Mouse (Mus musculus): Measurements from ENCODE around the gene Zfp979. TPM values are rescaled to one million over a fixed set of nuclear protein-coding genes. Genes with fewer than 3 reads are reported as not detected.
"Not testable (repeated sequence)": the region's sequence is repeated elsewhere in the genome, so short reads cannot be mapped to it uniquely, and the experiment has no call there.

The Zfp979 gene
- total and polyA plus RNA-seq, 3 experiments = 2.4 to 42.5 (median 13.2) TPM

DNA sequence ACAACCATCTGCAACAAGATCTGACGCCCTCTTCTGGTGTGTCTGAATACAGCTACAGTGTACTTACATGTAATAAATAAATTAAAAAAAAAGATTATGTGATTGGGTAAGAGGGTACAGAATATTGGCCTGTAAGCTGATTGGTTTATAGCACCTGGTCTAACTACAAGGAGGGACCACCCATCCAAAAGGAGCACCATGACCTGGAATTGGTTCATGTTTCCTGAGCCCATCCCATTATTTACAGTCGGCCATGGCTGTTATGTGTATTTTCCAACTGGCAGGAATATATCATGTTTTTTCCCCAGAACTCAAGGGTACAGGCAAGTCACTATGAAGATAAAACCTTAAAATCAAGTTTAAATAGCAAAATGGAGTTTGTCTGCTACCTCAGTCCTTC is 43.5 kb downstream of the Zfp979 start:
- TF ChIP-seq ZKSCAN1 (IDR thresholded peaks at IDR 0.05; ENCODE audit: borderline replicate concordance, low read depth, low read length) (no peak), GABPA (IDR thresholded peaks at IDR 0.05; ENCODE audit: insufficient replicate concordance, low read depth, low read length) (no peak), RCOR1 (conservative IDR thresholded peaks at IDR 0.05; ENCODE audit: low read depth, low read length) (no peak), MEF2A (IDR thresholded peaks at IDR 0.05; ENCODE audit: borderline replicate concordance, low read depth, low read length) (no peak), MYC (IDR thresholded peaks at IDR 0.05; ENCODE audit: low read depth, low read length) (no peak), MAFK (IDR thresholded peaks at IDR 0.05; ENCODE audit: insufficient replicate concordance, low read length) (no peak), SMC3 (IDR thresholded peaks at IDR 0.05; ENCODE audit: low read depth, low read length) (no peak), EP300 (IDR thresholded peaks at IDR 0.05; ENCODE audit: low read length) (no peak), ETS1 (conservative IDR thresholded peaks at IDR 0.05; ENCODE audit: low read depth, low read length) (no peak), POLR2AphosphoS2 (IDR thresholded peaks at IDR 0.05; ENCODE audit: low read depth, low read length) (no peak), ELF1 (IDR thresholded peaks at IDR 0.05; ENCODE audit: low read depth, low read length) (no peak), USF2 (conservative IDR thresholded peaks at IDR 0.05; ENCODE audit: low read depth, low read length) (no peak), USF1 (IDR thresholded peaks at IDR 0.05; ENCODE audit: low read depth, low read length) (no peak), HCFC1 (IDR thresholded peaks at IDR 0.05; ENCODE audit: low read depth, low read length) (no peak), SIN3A (IDR thresholded peaks at IDR 0.05; ENCODE audit: low read length) (no peak), ZNF384 (IDR thresholded peaks at IDR 0.05; ENCODE audit: low read depth, low read length) (no peak)
- H3K27ac ChIP-seq (ENCODE audit: insufficient read depth, low read depth) = no peak overlapping the region
- no peaks in the 10 kb centered on the region for H3K4me1 ChIP-seq (ENCODE audit: control insufficient read depth in 1 of 2, insufficient read depth in 2 of 2)
- dilution Hi-C loops (cut with MboI; ENCODE audit: extremely low pct_ligation_motif_present, extremely low pct_unique_long_range_greater_than_20kb, low sequenced_read_pairs) = no loop called here
- no peaks in the 10 kb centered on the region for H3K27me3 ChIP-seq (replicated peaks)
- H3K9me3 ChIP-seq (replicated peaks; ENCODE audit: low read length) = peaks cover 31% of the 10 kb centered on the region
- DNase-seq (ENCODE audit: extremely low read depth) = no peak
- no peak overlapping the region for H3K4me3 ChIP-seq (replicated peaks in 1 of 3; ENCODE audit: low read depth in 2 of 3, low read length in 2 of 3, poor library complexity in 1 of 3)
- no peak overlapping the region for H3K4me2 ChIP-seq (ENCODE audit: insufficient read depth, low read depth, poor library complexity, severe bottlenecking)
- in situ Hi-C loops (cut with MboI; ENCODE audit: low pct_ligation_motif_present, low pct_unique_long_range_greater_than_20kb, low sequenced_read_pairs) = no loop called here
- no peaks in the 10 kb centered on the region for H3K79me2 ChIP-seq (replicated peaks; ENCODE audit: control insufficient read depth, extremely low read depth, insufficient read depth, poor library complexity, severe bottlenecking)
- H3K9ac ChIP-seq (ENCODE audit: insufficient read depth, low read depth) = no peak overlapping the region
- H3K36me3 ChIP-seq (replicated peaks in 1 of 2; ENCODE audit: control insufficient read depth in 1 of 2, insufficient read depth in 1 of 2, low read length in 1 of 2) = no peaks in the 10 kb centered on the region

DNA sequence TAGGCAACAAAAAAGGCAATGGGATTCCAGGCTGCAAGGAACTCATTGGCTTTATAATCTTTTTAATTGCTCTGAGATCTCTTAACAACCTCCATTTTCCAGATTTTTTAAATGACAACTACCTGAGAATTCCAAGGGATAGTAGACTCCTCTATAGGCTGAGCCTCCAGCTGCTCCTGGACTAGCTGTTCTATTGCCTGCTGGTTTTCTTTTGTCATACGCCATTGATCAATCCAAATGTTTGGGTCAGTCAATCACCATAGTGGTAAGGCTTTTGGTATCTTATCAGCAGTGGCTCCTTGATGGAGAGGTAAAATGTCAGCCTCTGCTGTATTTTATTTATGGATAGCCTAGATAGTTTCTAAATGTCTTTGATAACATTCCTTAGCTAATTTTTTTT is 44.6 kb downstream of the Zfp979 start:
- no peak for DNase-seq (ENCODE audit: extremely low read depth)
- H3K4me3 ChIP-seq (replicated peaks in 1 of 3; ENCODE audit: low read depth in 2 of 3, low read length in 2 of 3, poor library complexity in 1 of 3) = no peak overlapping the region
- dilution Hi-C loops (cut with MboI; ENCODE audit: extremely low pct_ligation_motif_present, extremely low pct_unique_long_range_greater_than_20kb, low sequenced_read_pairs) = no loop called here
- in situ Hi-C loops (cut with MboI; ENCODE audit: low pct_ligation_motif_present, low pct_unique_long_range_greater_than_20kb, low sequenced_read_pairs) = no loop called here
- no peaks in the 10 kb centered on the region for H3K27me3 ChIP-seq (replicated peaks)
- H3K4me1 ChIP-seq (ENCODE audit: control insufficient read depth in 1 of 2, insufficient read depth in 2 of 2) = no peaks in the 10 kb centered on the region
- no peaks in the 10 kb centered on the region for H3K79me2 ChIP-seq (replicated peaks; ENCODE audit: control insufficient read depth, extremely low read depth, insufficient read depth, poor library complexity, severe bottlenecking)
- no peak overlapping the region for H3K27ac ChIP-seq (ENCODE audit: insufficient read depth, low read depth)
- no peaks in the 10 kb centered on the region for H3K36me3 ChIP-seq (replicated peaks in 1 of 2; ENCODE audit: control insufficient read depth in 1 of 2, insufficient read depth in 1 of 2, low read length in 1 of 2)
- no peak overlapping the region for H3K4me2 ChIP-seq (ENCODE audit: insufficient read depth, low read depth, poor library complexity, severe bottlenecking)
- no peak for TF ChIP-seq KAT2A (IDR thresholded peaks at IDR 0.05; ENCODE audit: insufficient replicate concordance, low read length)
- H3K9me3 ChIP-seq (replicated peaks; ENCODE audit: low read length) = peaks cover 27% of the 10 kb centered on the region
- no peak overlapping the region for H3K9ac ChIP-seq (ENCODE audit: insufficient read depth, low read depth)

DNA sequence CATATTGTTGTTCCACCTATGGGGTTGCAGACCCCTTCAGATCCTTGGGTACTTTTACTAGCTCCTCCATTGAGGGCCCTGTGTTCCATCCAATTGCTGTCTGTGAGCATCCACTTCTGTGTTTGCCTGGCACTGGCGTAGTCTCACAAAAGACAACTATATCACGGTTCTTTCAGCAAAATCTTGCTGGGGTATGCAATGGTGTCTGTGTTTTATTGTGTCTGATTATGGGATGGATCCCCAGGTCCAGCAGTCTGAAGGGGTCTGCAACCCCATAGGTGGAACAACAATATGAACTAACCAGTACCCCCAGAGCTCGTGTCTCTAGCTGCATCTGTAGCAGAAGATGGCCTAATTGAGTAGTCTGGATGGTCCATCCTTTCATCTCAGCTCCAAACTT is 47.7 kb downstream of the Zfp979 start:
- H3K27ac ChIP-seq (ENCODE audit: insufficient read depth, low read depth); H3K79me2 ChIP-seq (replicated peaks; ENCODE audit: control insufficient read depth, extremely low read depth, insufficient read depth, poor library complexity, severe bottlenecking); DNase-seq (ENCODE audit: extremely low read depth); H3K4me2 ChIP-seq (ENCODE audit: insufficient read depth, low read depth, poor library complexity, severe bottlenecking); dilution Hi-C loops (cut with MboI; ENCODE audit: extremely low pct_ligation_motif_present, extremely low pct_unique_long_range_greater_than_20kb, low sequenced_read_pairs); H3K27me3 ChIP-seq (replicated peaks); H3K4me1 ChIP-seq (ENCODE audit: control insufficient read depth in 1 of 2, insufficient read depth in 2 of 2); H3K9ac ChIP-seq (ENCODE audit: insufficient read depth, low read depth); H3K36me3 ChIP-seq (replicated peaks in 1 of 2; ENCODE audit: control insufficient read depth in 1 of 2, insufficient read depth in 1 of 2, low read length in 1 of 2); H3K4me3 ChIP-seq (replicated peaks in 1 of 3; ENCODE audit: low read depth in 2 of 3, low read length in 2 of 3, poor library complexity in 1 of 3); in situ Hi-C loops (cut with MboI; ENCODE audit: low pct_ligation_motif_present, low pct_unique_long_range_greater_than_20kb, low sequenced_read_pairs): not testable (repeated sequence)
- H3K9me3 ChIP-seq (replicated peaks; ENCODE audit: low read length) = peaks cover 16% of the 10 kb centered on the region

Measured in CH12.LX (cell line).